Mouse (Mus musculus) embryonic fibroblast, embryonic 13.5 days (primary cell): ENCODE results near the gene Cwc27.

Source experiments
- CTCF ChIP-seq: IDR thresholded peaks from 2 replicates; pipeline ENCODE4 v1.5.1; 2011; ENCODE audit warnings: mild to moderate bottlenecking, control low read depth, low read length, moderate library complexity, borderline replicate concordance; ENCODE audit not compliant: insufficient read depth
- POLR2A ChIP-seq: IDR thresholded peaks from 2 replicates; pipeline ENCODE4 v1.6.1; 2011; ENCODE audit warnings: low read depth, mild to moderate bottlenecking, control low read depth, low read length, moderate library complexity

GRCm38 (mm10) chr13:104787260-104787659, 29.7 kb downstream of the Cwc27 start:
- TF ChIP-seq POLR2A (no peak), CTCF (no peak)
